Mouse (Mus musculus) bone marrow, adult 2 months (tissue): ENCODE results near the gene Sgk1.

Experiments used
- CTCF ChIP-seq: fragments of 200-500 bp; IDR thresholded peaks from 2 replicates; pipeline ENCODE4 v1.5.1; 2011; ENCODE audit warnings: low read length, control low read depth; ENCODE audit not compliant: control insufficient read depth, insufficient read depth
- POLR2A ChIP-seq: fragments of 200-500 bp; IDR thresholded peaks from 2 replicates; pipeline ENCODE4 v1.6.1; 2011; ENCODE audit warnings: low read depth, mild to moderate bottlenecking, control low read depth, low read length, borderline replicate concordance; ENCODE audit not compliant: control insufficient read depth

DNA sequence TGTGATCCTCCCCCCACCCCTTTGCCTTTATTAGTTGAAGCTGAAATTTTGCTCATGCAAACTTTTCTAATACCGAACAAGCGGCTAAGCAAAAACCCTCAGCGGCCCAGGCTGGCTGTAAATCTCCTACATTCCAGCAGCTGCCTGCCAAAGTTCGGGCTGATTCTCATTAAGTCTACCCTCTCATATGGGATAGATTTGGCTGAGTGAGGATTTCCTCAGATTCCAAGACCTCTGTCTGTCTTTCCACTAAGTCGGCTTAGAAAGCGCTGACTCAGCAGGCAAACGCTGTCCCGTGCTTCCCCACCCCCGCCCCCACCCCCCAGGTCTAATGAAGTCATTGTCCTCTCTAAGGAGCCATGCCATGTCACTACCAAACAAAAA, 55.2 kb downstream of the Sgk1 start:
- TF ChIP-seq POLR2A (no peak), CTCF (no peak)
